Mouse (Mus musculus): ENCODE measurements around the gene Tmem237. TPM values are rescaled to one million over a fixed set of nuclear protein-coding genes. Genes with fewer than 3 reads are reported as not detected.

The Tmem237 gene
- polyA plus RNA-seq, 1 experiment from 2014 or later: 49.1 TPM

DNA sequence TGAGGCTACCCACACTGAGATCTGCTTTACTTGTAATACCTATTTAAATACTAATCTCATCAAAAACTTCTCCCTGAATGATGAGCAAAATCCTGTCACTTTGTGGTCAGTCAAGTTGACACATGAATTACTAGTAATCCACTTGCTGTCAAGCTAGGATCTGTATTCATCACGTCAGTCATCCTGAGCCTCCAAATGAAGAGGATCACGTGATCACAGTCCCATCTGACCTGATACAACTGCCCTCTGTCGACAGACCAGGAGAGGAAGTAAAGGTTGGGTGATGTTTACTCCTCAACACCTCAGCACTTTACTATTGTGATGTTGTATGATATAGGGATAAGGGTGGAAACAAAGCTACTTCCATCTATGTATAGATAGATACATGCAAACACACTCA lies 56.5 kb downstream of the Tmem237 start:
- H3K4me3 ChIP-seq: no peak overlapping the region
- no peaks in the 10 kb centered on the region for H3K27me3 ChIP-seq (ENCODE audit: poor library complexity, severe bottlenecking)
- H3K27ac ChIP-seq: no peak overlapping the region
- no peaks in the 10 kb centered on the region for H3K4me1 ChIP-seq
- H3K36me3 ChIP-seq (replicated peaks): no peaks in the 10 kb centered on the region
- no peak for DNase-seq (ENCODE audit: extremely low spot score, low spot score)
- 64% methylated on average over 3 of the region's 3 CpGs for WGBS
- H3K9me3 ChIP-seq: no peaks in the 10 kb centered on the region

DNA sequence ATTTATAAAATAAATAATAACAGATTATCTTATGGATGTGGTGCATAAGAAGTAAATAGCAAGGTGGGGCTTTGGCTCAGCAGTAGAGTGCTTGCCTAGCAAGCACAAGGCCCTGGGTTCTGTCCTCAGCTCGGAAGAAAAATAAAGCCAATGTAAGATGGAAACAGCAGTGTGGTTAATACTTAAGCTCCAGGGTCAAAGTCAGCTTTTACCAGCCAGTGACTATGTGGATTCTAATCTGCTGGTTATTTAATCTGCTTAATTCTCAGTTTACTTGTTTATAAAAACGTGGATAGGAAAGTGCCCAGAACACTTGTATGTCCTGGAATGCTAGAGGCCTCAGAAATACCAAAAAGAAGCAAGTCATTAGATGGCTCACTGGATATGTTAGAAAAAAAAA lies 63.3 kb downstream of the Tmem237 start:
- Histone ChIP-seq H3K27ac (no peak overlapping the region), H3K9me3 (no peaks in the 10 kb centered on the region), H3K4me3 (no peak overlapping the region), H3K4me1 (no peaks in the 10 kb centered on the region), H3K27me3 (ENCODE audit: poor library complexity, severe bottlenecking) (no peaks in the 10 kb centered on the region), H3K36me3 (replicated peaks) (no peaks in the 10 kb centered on the region)
- no peak for DNase-seq (ENCODE audit: extremely low spot score, low spot score)
- whole genome bisulfite sequencing: 69% methylated on average over 2 of the region's 2 CpGs

DNA sequence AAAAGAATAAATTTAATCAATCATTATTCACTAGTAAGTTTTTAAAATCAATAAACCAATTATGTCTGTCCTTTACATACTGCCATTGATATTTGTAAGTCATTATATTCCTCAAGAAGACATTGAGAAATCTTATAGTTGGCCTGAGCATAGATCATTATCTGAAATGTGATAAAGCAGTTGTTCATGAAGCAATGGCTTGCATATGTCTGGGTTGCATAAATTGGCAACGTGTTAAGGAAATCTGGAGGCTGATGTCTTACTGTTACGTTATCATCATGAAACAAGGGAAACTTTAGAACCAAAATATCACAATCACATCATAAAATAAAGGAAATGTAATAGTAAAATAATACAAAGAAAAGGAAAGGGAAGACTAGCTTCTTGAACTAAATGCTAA lies 68.9 kb downstream of the Tmem237 start:
- Histone ChIP-seq H3K36me3 (replicated peaks) (no peaks in the 10 kb centered on the region), H3K4me3 (no peak overlapping the region), H3K27ac (no peak overlapping the region), H3K4me1 (no peaks in the 10 kb centered on the region), H3K9me3 (no peaks in the 10 kb centered on the region), H3K27me3 (ENCODE audit: poor library complexity, severe bottlenecking) (no peaks in the 10 kb centered on the region)
- DNase-seq (ENCODE audit: extremely low spot score, low spot score): no peak
- WGBS: 82% methylated on average over 2 of the region's 2 CpGs

Other genes starting within 250 kb of the Tmem237 start
- gene Trak2, start 147.0 kb downstream of the Tmem237 start, polyA plus RNA-seq (2016; fragmentation: Nextera tagmentation; extraction: Ambion mirVana): 7.5 and 8.6 TPM in 2 replicates
- gene Stradb, start 146.9 kb downstream of the Tmem237 start, polyA plus RNA-seq (2016; fragmentation: Nextera tagmentation; extraction: Ambion mirVana): 27.6 and 29.6 TPM in 2 replicates
- gene C2cd6, start 25.5 kb downstream of the Tmem237 start, polyA plus RNA-seq (2016; fragmentation: Nextera tagmentation; extraction: Ambion mirVana): 0.09 TPM in 1 of 2 replicates, not detected in the other
- 0.14 and 0.20 TPM in 2 replicates for gene Mpp4, start 43.0 kb upstream of the Tmem237 start, polyA plus RNA-seq (2016; fragmentation: Nextera tagmentation; extraction: Ambion mirVana)
- 16.3 and 17.4 TPM in 2 replicates for gene Als2, start 116.8 kb upstream of the Tmem237 start, polyA plus RNA-seq (2016; fragmentation: Nextera tagmentation; extraction: Ambion mirVana)
- 0.29 and 0.73 TPM in 2 replicates for gene Cdk15, start 136.5 kb upstream of the Tmem237 start, polyA plus RNA-seq (2016; fragmentation: Nextera tagmentation; extraction: Ambion mirVana)

Measured in forebrain, embryonic 10.5 days (tissue).